Mouse (Mus musculus) lung, postnatal 0 days (tissue): ENCODE data around the gene P2rx4.

Experiments used
- CTCF ChIP-seq: IDR thresholded peaks from 2 replicates; pipeline ENCODE4 v1.5.1; 2016; ENCODE audit warnings: antibody characterized with exemption, mild to moderate bottlenecking
- EP300 ChIP-seq: IDR thresholded peaks from 2 replicates; pipeline ENCODE4 v1.6.1; 2016; ENCODE audit warnings: antibody characterized with exemption, mild to moderate bottlenecking, control low read depth

- TF ChIP-seq EP300 = no peak
- no peak for TF ChIP-seq CTCF
Measured at GRCm38 (mm10) chr5:122777322-122777721, 70.0 kb downstream of the P2rx4 start.
